Mouse (Mus musculus) skeletal muscle tissue, adult 2 months (tissue): ENCODE data around the gene Fam189a2.
A peak's percentile ranks its signal among the peaks of the same experiment; 100 is the strongest.

ENCODE experiments used
- DNase-seq: peaks from one replicate; pipeline ENCODE4 v3.0.0-alpha.2; 2012; ENCODE audit warnings: low read depth, low spot score

Fam189a2 gene

GRCm38 (mm10) chr19:23972881-23973649 is 57.8 kb downstream of the Fam189a2 start:
- peak; percentile 93 for DNase-seq

GRCm38 (mm10) chr19:23971391-23971790 is 59.4 kb downstream of the Fam189a2 start:
- no peak for DNase-seq

GRCm38 (mm10) chr19:23970374-23970773 is 60.4 kb downstream of the Fam189a2 start:
- peak; percentile 28 for DNase-seq

DNA sequence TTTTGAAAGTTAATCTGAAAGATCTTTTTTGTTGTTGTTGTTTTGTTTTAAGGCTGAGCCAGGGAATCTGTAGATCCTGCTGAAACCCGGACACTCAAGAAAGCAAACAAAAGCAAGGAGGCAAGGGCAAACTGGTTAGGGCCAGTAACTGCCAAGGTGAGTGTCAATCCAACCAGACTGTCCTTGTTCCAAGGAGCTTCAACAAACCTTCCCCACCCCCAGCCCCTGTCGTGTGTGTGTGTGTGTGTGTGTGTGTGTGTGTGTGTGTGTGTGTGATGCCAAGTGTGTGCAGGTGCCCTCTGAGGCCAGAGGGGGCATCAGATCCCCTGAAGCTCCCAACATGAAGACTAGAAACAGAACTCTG is 62.0 kb downstream of the Fam189a2 start:
- no peak for DNase-seq

DNA sequence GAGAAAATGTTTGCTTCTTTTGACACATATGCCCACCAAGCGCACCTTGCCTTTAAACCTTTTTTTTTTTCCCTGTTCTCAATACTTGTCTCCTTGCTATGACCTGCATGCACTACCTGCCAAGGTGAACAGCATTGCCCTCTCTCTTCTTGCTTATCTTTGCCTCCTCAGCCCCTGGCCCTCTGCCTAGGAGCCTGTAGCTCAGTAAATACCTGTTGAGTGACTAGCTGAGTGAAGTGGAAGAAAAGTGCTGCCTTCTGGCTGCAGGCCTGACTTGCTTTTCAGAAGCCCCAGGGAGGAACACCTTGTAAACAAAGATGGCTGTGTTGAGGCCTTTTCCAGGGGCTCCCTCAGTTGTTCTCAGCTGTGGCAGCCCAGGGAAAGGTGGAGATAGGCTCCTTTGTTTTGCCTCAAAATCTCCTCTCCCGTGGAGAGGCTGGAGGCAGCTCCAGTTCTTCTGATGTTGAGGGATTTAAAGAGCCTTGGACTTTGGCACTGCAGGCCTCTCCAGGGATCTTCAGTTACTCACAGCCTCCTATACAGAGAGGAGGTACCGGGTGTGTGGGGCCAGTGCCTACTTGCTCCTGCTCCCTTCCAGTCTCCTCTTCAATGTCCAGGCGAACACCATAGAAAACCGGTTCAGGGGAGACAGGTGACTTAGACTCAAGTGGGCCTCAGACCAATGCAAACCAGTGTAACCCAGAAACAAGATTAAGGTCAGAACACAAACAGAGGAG is 62.5 kb downstream of the Fam189a2 start:
- DNase-seq = no peak

DNA sequence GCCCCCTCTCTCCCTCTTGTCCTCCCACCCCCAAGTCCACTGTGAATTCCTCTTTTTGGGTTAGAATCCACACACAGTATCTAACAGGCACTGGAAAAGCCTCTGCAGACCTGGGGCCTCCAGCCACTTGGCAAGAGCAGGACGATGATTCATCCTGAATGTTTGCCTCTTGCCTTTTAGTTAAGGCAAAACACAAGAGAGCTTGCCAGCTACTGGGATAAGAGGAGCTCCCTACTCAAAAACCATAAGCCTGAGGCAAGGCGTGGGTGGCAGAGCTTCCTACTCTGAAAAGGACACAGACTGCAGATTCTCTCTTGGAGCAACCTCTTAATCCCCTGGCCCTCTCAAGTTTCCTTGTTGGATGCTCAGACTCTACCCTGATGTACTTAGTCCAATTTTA is 63.7 kb downstream of the Fam189a2 start:
- DNase-seq = peak; percentile 86

DNA sequence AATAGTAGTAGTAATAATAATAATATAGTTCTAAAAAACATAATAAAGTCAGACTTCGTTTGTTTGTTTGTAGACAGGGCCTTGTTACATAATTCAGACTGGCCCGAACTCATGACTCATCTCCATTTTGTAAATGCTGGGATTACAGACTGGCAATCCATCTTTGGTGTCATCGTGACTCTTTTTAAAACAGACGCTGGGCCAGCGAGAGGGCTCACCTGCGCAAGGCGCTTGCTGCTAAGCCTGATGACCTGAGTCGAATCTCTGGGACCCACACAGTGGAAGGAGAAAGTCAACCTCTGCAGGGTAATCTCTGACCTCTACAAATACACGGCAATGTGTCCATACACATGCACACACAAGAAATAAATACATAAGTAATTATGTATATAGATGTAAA is 64.4 kb downstream of the Fam189a2 start:
- no peak for DNase-seq

DNA sequence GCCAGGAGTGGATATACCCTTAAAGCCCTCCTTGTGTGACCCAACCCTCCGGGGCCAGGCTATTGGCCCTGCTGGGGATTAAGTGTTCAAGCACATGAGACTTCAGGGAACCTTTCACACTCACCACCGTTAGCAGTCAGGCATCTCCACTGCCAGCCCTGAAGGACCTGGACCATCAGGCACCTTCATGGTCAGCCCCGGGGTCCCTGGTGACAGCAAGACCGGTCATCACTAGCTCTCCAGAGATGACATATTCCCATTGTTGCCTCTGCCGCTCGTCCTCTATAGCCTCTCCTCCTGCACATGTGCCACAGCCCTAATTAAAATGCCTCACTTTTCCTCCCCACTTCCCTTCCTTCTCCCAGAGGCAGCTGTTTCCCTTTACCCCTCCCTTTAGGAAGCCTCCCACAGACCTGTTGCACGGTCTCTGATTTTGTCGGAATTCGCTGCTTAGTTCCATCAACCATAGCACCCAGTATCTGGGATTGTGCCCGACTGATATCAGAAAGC is 66.4 kb downstream of the Fam189a2 start:
- DNase-seq = no peak

GRCm38 (mm10) chr19:23961516-23961915 is 69.3 kb downstream of the Fam189a2 start:
- peak; percentile 62 for DNase-seq

- DNase-seq = no peak
These were observed 69.9 kb downstream of the Fam189a2 start for GRCm38 (mm10) chr19:23960831-23961447.

GRCm38 (mm10) chr19:23960275-23960674 is 70.5 kb downstream of the Fam189a2 start:
- no peak for DNase-seq

DNA sequence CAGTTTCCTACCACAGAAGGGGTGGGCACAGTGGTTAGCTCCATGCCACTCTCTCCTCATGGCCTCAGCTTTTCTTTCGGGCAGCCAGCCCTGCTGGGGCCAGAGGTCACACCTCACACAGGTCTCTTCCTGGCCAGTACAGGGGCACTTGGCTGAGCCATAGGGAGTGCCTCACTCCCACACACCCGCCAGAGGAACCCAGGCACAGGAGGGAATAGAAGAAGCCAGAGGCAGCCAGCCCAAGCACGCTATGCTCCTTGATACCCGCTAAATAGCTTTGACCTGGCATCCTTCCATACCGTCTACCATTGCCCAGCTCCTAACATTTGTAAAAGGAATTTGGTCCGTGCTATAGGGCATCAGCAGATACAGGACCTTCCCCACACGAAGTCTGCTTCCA is 70.9 kb downstream of the Fam189a2 start:
- DNase-seq = peak; percentile 48

DNA sequence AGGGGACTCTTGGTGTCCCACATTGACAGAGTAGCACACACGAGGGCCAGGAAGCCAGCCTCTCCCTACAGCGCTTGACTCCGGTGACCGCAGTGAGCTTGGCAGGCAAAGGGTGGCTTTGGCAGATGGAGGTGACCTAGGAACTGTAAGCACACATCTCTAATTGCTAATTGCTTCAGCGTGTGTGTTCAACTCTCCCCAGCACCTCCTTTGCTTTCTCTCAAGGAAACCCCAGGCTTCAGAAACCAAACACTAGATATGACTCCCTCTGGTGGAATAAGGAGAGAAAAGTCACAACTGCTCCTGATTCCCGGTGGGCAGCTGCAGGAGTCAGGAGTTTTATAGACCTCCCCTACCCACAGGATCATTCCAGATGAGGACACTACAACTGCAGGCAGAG is 71.9 kb downstream of the Fam189a2 start:
- no peak for DNase-seq

- DNase-seq = no peak
These were observed 73.3 kb downstream of the Fam189a2 start for GRCm38 (mm10) chr19:23957563-23957962.

DNA sequence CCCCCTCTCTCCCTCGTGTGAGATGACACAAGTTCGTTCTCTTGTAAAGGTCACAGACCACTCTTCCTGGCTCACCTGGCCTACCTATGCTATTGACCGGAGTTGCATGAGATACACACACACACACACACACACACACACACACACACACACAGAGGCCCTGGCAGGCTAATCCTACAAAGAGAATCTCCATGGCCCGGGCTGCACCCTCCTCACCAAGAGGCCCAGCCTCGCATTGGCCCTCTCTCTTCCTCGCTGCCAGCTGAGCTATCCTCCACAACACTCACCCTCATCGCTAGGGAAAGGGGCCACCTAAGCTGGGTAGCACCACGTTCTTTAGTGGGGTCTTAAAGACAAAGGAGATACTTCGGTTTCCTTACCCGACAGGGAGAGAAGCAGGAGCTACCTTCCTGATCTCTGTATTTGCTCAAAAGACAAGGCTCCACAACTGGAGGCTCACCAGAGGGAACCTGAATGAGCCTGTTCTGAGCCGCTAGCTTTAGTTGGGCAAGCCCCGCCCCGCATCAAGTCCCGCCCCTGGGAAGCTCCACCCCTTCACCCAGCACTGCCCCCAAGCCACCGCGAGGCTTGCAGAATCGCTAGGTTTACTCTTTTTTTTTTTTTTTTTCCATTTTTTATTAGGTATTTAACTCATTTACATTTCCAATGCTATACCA is 74.4 kb downstream of the Fam189a2 start:
- DNase-seq = no peak

GRCm38 (mm10) chr19:23955461-23955860 is 75.4 kb downstream of the Fam189a2 start:
- DNase-seq = no peak

GRCm38 (mm10) chr19:23948301-23949000 is 82.4 kb downstream of the Fam189a2 start:
- DNase-seq = no peak

DNA sequence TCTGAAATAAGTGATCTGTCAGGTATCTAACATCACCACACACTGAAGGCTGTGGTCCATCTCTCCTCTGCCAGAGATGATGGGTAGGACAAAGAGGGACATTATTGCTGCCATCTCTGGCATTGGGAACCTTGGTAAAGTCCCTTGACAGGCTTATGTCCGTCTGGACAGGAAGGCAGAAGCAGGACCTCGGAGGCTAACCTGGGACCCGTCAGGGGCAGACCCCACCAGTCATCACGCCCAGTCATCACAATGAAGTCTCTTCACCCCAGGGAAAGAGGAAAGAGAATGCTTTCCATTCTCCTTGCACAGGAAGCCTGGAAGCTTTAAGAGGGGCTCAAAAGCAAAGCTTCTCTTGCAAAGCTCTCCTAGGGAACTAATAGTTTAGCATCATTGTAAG is 82.9 kb downstream of the Fam189a2 start:
- no peak for DNase-seq

- DNase-seq = no peak
These were observed 84.1 kb downstream of the Fam189a2 start for GRCm38 (mm10) chr19:23946751-23947150.

DNA sequence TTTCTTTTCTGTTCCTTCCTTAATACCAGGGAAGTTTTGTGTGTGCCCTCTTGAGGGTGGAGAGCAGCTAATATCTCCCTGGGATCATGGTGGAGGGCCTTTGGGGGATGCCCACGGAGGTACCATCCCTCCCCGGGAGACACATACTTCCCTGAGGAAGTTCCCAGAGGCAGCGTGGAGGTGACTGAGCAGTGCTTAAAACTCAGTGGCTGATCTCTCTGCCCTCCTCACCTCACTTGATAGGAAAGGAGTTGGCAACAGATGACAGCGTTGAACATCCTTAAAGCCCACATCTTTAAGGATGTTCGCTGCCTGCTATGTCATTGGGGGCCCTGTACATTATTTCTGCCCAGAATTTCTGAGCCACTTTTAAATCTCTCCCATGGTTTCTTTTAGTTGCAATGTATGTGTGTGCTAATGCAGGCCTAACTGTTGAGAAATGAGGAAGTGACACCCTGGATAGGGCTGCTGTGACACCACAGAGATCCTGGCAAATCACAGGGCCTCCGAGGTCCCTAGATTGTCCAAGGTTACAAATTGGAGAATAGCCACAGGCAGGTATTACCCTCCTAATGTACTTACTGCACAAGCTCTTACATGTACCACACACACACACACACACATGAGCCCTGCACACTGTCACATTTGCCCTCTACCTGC is 84.7 kb downstream of the Fam189a2 start:
- DNase-seq = no peak

DNA sequence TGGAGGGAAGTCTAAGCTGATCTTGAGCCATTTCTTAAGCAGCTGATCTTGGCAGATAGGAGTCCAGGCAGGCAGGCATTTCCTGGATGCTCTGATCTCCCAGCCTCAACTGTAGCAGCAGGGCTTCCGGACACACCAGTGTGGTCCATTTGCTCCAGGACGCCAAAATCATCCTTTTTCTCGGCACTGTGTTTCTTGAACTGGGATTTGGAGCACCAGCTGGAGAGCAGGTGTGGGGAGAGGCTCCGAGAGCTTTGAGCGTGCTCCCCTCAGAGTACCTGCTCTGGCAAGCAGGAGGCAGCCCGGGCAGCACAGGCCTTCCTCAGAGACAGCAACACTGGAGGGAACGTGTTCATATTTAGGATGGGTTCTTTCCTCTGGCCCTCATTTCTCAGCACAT is 87.9 kb downstream of the Fam189a2 start:
- no peak for DNase-seq
